In genomic region chr11:100646265-100646664, GRCm38 (mm10) we compare ENCODE assay signal across 10 mouse cellular contexts. TPM values are rescaled to one million over a fixed set of nuclear protein-coding genes. Genes with fewer than 3 reads are reported as not detected.
DNase-seq lines count a peak whose midpoint lies in the region; ATAC-seq and TF ChIP-seq lines count a peak whose summit lies in the region.
"Had no signal": no experiment of that assay in that cellular context is flagged by ENCODE, and none has a peak within 500 bp of the region (broad histone marks: within the 10 kb centered on the region; RNA-seq: fewer than 3 reads in every experiment).

No protein-coding gene starts in this region.

- H3K4me1 ChIP-seq in heart, embryonic 10.5 days, result peaks cover 12% of the 10 kb centered on the region; the same call in 1 of the 2 replicates
- H3K4me1 ChIP-seq in G1E (ENCODE audit: insufficient read depth, low read depth, low read length), result no peaks in the 10 kb centered on the region
- H3K4me1 ChIP-seq: liver, embryonic 15.5 days had no signal

- WGBS in heart, embryonic 10.5 days, result 4% methylated on average over 1 of the region's 1 CpGs

- no peak for ATAC-seq in G1E (ENCODE audit: extremely low read depth, insufficient number of reproducible peaks, low FRiP score, poor library complexity, severe bottlenecking)
- ATAC-seq in erythroblast, adult 5-6 weeks (replicated peaks; ENCODE audit: low FRiP score, poor library complexity, severe bottlenecking), result peak; percentile 66
- ATAC-seq in inflammation-experienced regulatory T-cells, adult 6 months, result no peak

- no peaks in the 10 kb centered on the region for H3K36me3 ChIP-seq in heart, embryonic 10.5 days
- no peaks in the 10 kb centered on the region for H3K36me3 ChIP-seq in G1E (replicated peaks)
- H3K36me3 ChIP-seq: liver, embryonic 15.5 days had no signal

- peak; percentile 84 for DNase-seq in heart, embryonic 10.5 days (ENCODE audit: low spot score)
- no peak for DNase-seq in heart, adult 9 months (ENCODE audit: low spot score in 2 of 2)
- DNase-seq in 3T3-L1 (ENCODE audit: low read depth, low spot score), result peak; percentile 58
- DNase-seq in G1E (ENCODE audit: low spot score), result no peak
- DNase-seq in mesoderm, embryonic 11.5 days (ENCODE audit: low read depth, low spot score), result peak; percentile 67
- DNase-seq in urinary bladder, postnatal 14 days (ENCODE audit: low spot score), result no peak

- no peaks in the 10 kb centered on the region for H3K9me3 ChIP-seq in heart, embryonic 10.5 days
- H3K9me3 ChIP-seq in G1E (replicated peaks), result no peaks in the 10 kb centered on the region
- H3K9me3 ChIP-seq: liver, embryonic 15.5 days had no signal

- no peak overlapping the region for H3K27ac ChIP-seq in heart, embryonic 10.5 days
- H3K27ac ChIP-seq: liver, embryonic 15.5 days had no signal

- no peak overlapping the region for H3K4me3 ChIP-seq in heart, embryonic 10.5 days
- no peak overlapping the region for H3K4me3 ChIP-seq in G1E (ENCODE audit: low read depth, low read length)
- H3K4me3 ChIP-seq: liver, embryonic 15.5 days had no signal

- H3K27me3 ChIP-seq in heart, embryonic 10.5 days (ENCODE audit: insufficient read depth, poor library complexity, severe bottlenecking), result peaks cover 74% of the 10 kb centered on the region
- peaks cover 54% of the 10 kb centered on the region for H3K27me3 ChIP-seq in G1E (ENCODE audit: insufficient read depth, low read length)

- peak; percentile 63 for TF ChIP-seq CTCF in G1E (IDR thresholded peaks at IDR 0.05; ENCODE audit: low read depth, low read length)

RNA-seq across cellular contexts. Expression of gene Dnajc7, which starts 26.3 kb away (rescaled TPM):
- 194 and 211 TPM in 2 replicates for polyA plus RNA-seq in heart, embryonic 10.5 days (2016; fragmentation: Nextera tagmentation; extraction: Ambion mirVana)
- total RNA-seq in G1E (2014; fragmentation: Nextera tagmentation) (234 and 254 TPM in 2 replicates), G1E (2017) (142 and 151 TPM in 2 replicates)
- polyA plus RNA-seq in G1E (2012), result 98.8 and 140 TPM in 2 replicates
- total RNA-seq in erythroblast, adult 5-6 weeks (2015; ENCODE audit: low replicate concordance), result 31.8 and 31.9 TPM in 2 replicates
- 25.8 and 50.7 TPM in 2 replicates for total RNA-seq in erythroblast, adult 5-6 weeks (2017; ENCODE audit: low replicate concordance)
- 100 to 1,000 TPM; 283 to 389 (median 360) TPM for polyA plus RNA-seq in inflammation-experienced regulatory T-cells, adult 6 months (2017; shearing (Covaris generic))

RNA-seq across cellular contexts. Expression of gene Nkiras2, which starts 27.2 kb away (rescaled TPM):
- 67.4 and 67.9 TPM in 2 replicates for polyA plus RNA-seq in heart, embryonic 10.5 days (2016; fragmentation: Nextera tagmentation; extraction: Ambion mirVana)
- 47.6 and 54.9 TPM in 2 replicates for total RNA-seq in G1E (2014; fragmentation: Nextera tagmentation)
- 18.4 and 22.7 TPM in 2 replicates for total RNA-seq in G1E (2017)
- polyA plus RNA-seq in G1E (2012), result 36.1 and 40.4 TPM in 2 replicates
- total RNA-seq in erythroblast, adult 5-6 weeks (2015; ENCODE audit: low replicate concordance), result 10.2 and 18.2 TPM in 2 replicates
- 7.3 and 11.2 TPM in 2 replicates for total RNA-seq in erythroblast, adult 5-6 weeks (2017; ENCODE audit: low replicate concordance)
- 10 to 100 TPM; 24.1 to 32.6 (median 27.2) TPM for polyA plus RNA-seq in inflammation-experienced regulatory T-cells, adult 6 months (2017; shearing (Covaris generic))

RNA-seq across cellular contexts. Expression of gene Zfp385c, which starts 46.0 kb away (rescaled TPM):
- polyA plus RNA-seq in heart, embryonic 10.5 days (2016; fragmentation: Nextera tagmentation; extraction: Ambion mirVana), result 0.23 and 0.27 TPM in 2 replicates
- total RNA-seq in G1E (2014; fragmentation: Nextera tagmentation) (not detected in 2 replicates), G1E (2017) (0.11 and 0.23 TPM in 2 replicates)
- not detected in 2 replicates for polyA plus RNA-seq in G1E (2012)
- 0.63 TPM in 1 of 2 replicates, not detected in the other for total RNA-seq in erythroblast, adult 5-6 weeks (2015; ENCODE audit: low replicate concordance)
- total RNA-seq in erythroblast, adult 5-6 weeks (2017; ENCODE audit: low replicate concordance), result not detected in 2 replicates
- polyA plus RNA-seq in inflammation-experienced regulatory T-cells, adult 6 months (2017; shearing (Covaris generic)), result not detected
- polyA plus RNA-seq: liver, embryonic 15.5 days; stomach, embryonic 14.5 days had no signal

RNA-seq across cellular contexts. Expression of gene Dhx58, which starts 57.8 kb away (rescaled TPM):
- 1.1 and 2.4 TPM in 2 replicates for polyA plus RNA-seq in heart, embryonic 10.5 days (2016; fragmentation: Nextera tagmentation; extraction: Ambion mirVana)
- 1.4 and 2.0 TPM in 2 replicates for total RNA-seq in G1E (2014; fragmentation: Nextera tagmentation)
- total RNA-seq in G1E (2017), result 4.2 and 4.7 TPM in 2 replicates
- polyA plus RNA-seq in G1E (2012), result 2.6 TPM in 2 replicates
- total RNA-seq in erythroblast, adult 5-6 weeks (2015; ENCODE audit: low replicate concordance), result 8.4 and 14.0 TPM in 2 replicates
- 8.8 and 22.0 TPM in 2 replicates for total RNA-seq in erythroblast, adult 5-6 weeks (2017; ENCODE audit: low replicate concordance)
- polyA plus RNA-seq in inflammation-experienced regulatory T-cells, adult 6 months (2017; shearing (Covaris generic)), result 10 to 100 TPM; 27.4 to 48.6 (median 29.4) TPM

Comparison
In these comparisons a context has a peak if more than half of its experiments do, and no peak if none do; other contexts are left out.
1. DNase-seq: peak in heart, embryonic 10.5 days (single experiment), 3T3-L1 (single experiment) and mesoderm, embryonic 11.5 days (single experiment); none in heart, adult 9 months (0 of 2), G1E (single experiment) and urinary bladder, postnatal 14 days (single experiment).